Mouse (Mus musculus) G1E (cell line): ENCODE data around the gene Wnk2.

Experiments
- CTCF ChIP-seq: IDR thresholded peaks from 2 replicates; pipeline ENCODE4 v1.5.1; 2012; ENCODE audit warnings: low read depth, low read length, inconsistent platforms, mixed read lengths
- GATA1 ChIP-seq: IDR thresholded peaks from 2 replicates; pipeline ENCODE4 v1.6.1; 2012; ENCODE audit warnings: borderline replicate concordance, low read length, inconsistent platforms, mixed read lengths
- GATA2 ChIP-seq: IDR thresholded peaks from 2 replicates; pipeline ENCODE4 v1.6.1; 2012; ENCODE audit warnings: low read depth, low read length, inconsistent platforms, borderline replicate concordance
- POLR2AphosphoS5 ChIP-seq: IDR thresholded peaks from 2 replicates; pipeline ENCODE4 v1.6.1; 2012; ENCODE audit warnings: low read depth, low read length, inconsistent platforms; ENCODE audit not compliant: insufficient replicate concordance
- TAL1 ChIP-seq: conservative IDR thresholded peaks from 2 replicates; pipeline ENCODE4 v1.6.1; 2012; ENCODE audit warnings: low read depth, low read length, inconsistent platforms, mixed read lengths

- TF ChIP-seq POLR2AphosphoS5 (no peak), GATA1 (no peak), CTCF (no peak), TAL1 (no peak), GATA2 (no peak)
Measured at GRCm38 (mm10) chr13:49094667-49095066, 53.1 kb downstream of the Wnk2 start.
